Mouse (Mus musculus) hindbrain, postnatal 0 days (tissue): ENCODE data around the gene D230025D16Rik. TPM values are rescaled to one million over a fixed set of nuclear protein-coding genes. Genes with fewer than 3 reads are reported as not detected.

ENCODE experiments used
- ATAC-seq: fragments of 200-750 bp; cut with Nextera tagmentation; 2 replicates; pipeline ENCODE4 v1.8.0; 2017; ENCODE audit warnings: mild to moderate bottlenecking, moderate TSS enrichment, moderate library complexity
- DNase-seq: peaks from one replicate; pipeline ENCODE4 v3.0.0-alpha.2; 2015; ENCODE audit warnings: low spot score
- H3K27ac ChIP-seq: fragments of 300-500 bp; sonication (generic); 2 replicates; pipeline ENCODE4 v1.5.1; 2014; ENCODE audit warnings: mild to moderate bottlenecking
- H3K27me3 ChIP-seq: fragments of 300-500 bp; sonication (generic); 2 replicates; pipeline ENCODE4 v1.6.1; 2014; ENCODE audit warnings: low read length, mixed read lengths; ENCODE audit not compliant: insufficient read depth
- H3K36me3 ChIP-seq: fragments of 300-500 bp; sonication (generic); 2 replicates; pipeline ENCODE4 v1.6.1; 2014; ENCODE audit warnings: low read length, mixed read lengths; ENCODE audit not compliant: insufficient read depth
- H3K4me1 ChIP-seq: fragments of 300-500 bp; sonication (generic); 2 replicates; pipeline ENCODE4 v1.6.1; 2014; ENCODE audit warnings: antibody characterized with exemption, low read length, mixed read lengths; ENCODE audit not compliant: insufficient read depth
- H3K4me2 ChIP-seq: fragments of 300-500 bp; sonication (generic); 2 replicates; pipeline ENCODE4 v1.6.1; 2014; ENCODE audit warnings: low read depth, mild to moderate bottlenecking, low read length, moderate library complexity, mixed read lengths
- H3K4me3 ChIP-seq: fragments of 300-500 bp; sonication (generic); 2 replicates; pipeline ENCODE4 v1.5.1; 2014; ENCODE audit warnings: low read length
- H3K9ac ChIP-seq: fragments of 300-500 bp; sonication (generic); replicated peaks from 2 replicates; pipeline ENCODE4 v1.6.1; 2014; ENCODE audit warnings: mild to moderate bottlenecking, low read length, moderate library complexity, mixed read lengths
- H3K9me3 ChIP-seq: fragments of 300-500 bp; sonication (generic); 2 replicates; pipeline ENCODE4 v1.6.1; 2016; ENCODE audit warnings: low read length, mixed read lengths
- CTCF ChIP-seq: IDR thresholded peaks from 2 replicates; pipeline ENCODE4 v1.5.1; 2016; ENCODE audit warnings: antibody characterized with exemption, control low read depth, low read depth
- WGBS: fragments of 180-500 bp; shearing (Covaris S2); extraction: QIAGEN DNeasy Blood & Tissue Kit; methylation state at CpG from one replicate; pipeline ENCODE4 v1.1.7; 2014; 5-methylcytosine and 5-hydroxymethylcytosine counted together
- polyA plus RNA-seq: library from polyadenylated mRNA; unstranded; fragments of >200 nt; fragmentation: Nextera tagmentation; extraction: Ambion mirVana; gene quantifications from 2 replicates; pipeline ENCODE4 v1.2.1, GENCODE M21; 2015
- total RNA-seq: library from RNA; depleted of rRNA; stranded (reverse); fragments of >200 nt; gene quantifications from 2 replicates; pipeline ENCODE4 v1.2.3, GENCODE M21; 2014

Gene D230025D16Rik
- total and polyA plus RNA-seq, 2 experiments from 2014 or later: 22.1 to 39.5 TPM

DNA sequence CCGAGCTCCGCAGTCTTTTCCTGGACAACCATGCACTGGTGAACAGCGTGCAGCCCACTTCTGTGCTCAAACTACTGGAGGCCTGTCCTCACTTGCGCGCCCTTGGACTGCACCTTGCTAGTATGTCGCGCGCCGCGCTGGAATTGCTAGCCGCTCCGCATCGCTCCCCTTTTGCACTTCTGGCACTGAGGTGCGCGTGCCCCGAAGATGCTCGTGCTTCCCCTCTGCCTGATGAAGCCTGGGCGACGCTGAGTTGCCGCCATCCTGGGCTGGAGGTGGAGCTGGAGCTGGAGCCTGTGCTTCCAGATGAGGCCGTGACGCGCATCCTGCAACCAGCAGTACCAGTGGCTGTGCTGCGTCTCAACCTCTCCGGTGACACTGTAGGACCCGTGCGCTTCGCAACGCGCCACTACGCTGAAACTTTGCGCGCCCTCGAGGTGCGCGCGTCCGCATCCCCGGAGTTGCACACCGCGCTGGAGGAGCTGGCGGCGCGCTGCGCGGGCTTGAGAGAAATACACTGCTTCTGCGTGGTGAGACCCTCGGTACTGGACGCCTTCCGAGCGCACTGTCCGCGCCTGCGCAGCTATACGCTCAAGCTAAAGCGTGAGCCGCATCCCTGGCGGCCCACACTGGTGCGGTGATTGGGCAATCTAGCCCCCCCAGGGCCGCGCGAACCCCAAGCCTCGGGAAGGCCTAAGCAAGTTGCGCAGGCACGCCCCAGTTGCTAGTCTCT, 43.6 kb downstream of the D230025D16Rik start:
- peak; percentile 13; the same call in 1 of the 2 replicates for TF ChIP-seq CTCF
- H3K36me3 ChIP-seq: no peaks in the 10 kb centered on the region
- peaks cover 17% of the 10 kb centered on the region for H3K4me1 ChIP-seq
- H3K27ac ChIP-seq: peak overlapping the region; percentile 41; the same call in 1 of the 2 replicates
- peak overlapping the region; percentile 85 for H3K4me2 ChIP-seq
- under 1% methylated on average over 53 of the region's 65 CpGs for WGBS
- peak overlapping the region; percentile 54 for H3K9ac ChIP-seq
- no peaks in the 10 kb centered on the region for H3K9me3 ChIP-seq
- ATAC-seq (peak; percentile 90), DNase-seq (peak; percentile 97)
- peak overlapping the region; percentile 46 for H3K4me3 ChIP-seq
- H3K27me3 ChIP-seq: peaks cover 45% of the 10 kb centered on the region

DNA sequence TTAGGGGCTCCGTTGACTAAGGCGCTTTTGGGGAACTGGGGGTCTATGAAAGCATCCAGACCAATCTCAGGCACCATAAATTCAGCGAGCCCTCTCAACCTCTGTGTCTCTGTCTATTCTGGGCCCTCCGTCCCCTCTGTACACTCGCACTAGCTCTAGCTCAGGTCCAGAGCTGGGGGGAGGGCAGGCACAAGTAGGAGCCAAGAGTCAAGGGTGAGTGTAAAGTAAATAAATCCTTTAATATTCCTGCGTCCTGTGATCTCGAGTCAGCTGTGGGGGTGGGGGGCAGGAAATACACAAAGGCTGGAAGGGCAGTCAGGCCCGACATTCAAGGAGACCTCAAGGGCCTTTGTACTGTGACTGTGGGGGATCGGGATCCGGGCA, 44.1 kb downstream of the D230025D16Rik start:
- DNase-seq (no peak), ATAC-seq (peak; percentile 16; the same call in 1 of the 2 replicates)
- Histone ChIP-seq H3K4me2 (peak overlapping the region; percentile 85), H3K36me3 (no peaks in the 10 kb centered on the region), H3K9me3 (no peaks in the 10 kb centered on the region), H3K9ac (peak overlapping the region; percentile 54), H3K27ac (peak overlapping the region; percentile 41; the same call in 1 of the 2 replicates), H3K4me3 (peak overlapping the region; percentile 46), H3K27me3 (peaks cover 45% of the 10 kb centered on the region), H3K4me1 (peaks cover 17% of the 10 kb centered on the region)
- WGBS: under 1% methylated on average over 10 of the region's 10 CpGs
- no peak for TF ChIP-seq CTCF

GRCm38 (mm10) chr8:105269461-105269947, 44.6 kb downstream of the D230025D16Rik start, which contains the start of gene Hsf4:
Hsf4 (plus strand) TSS chr8:105269801.
- TF ChIP-seq CTCF: no peak
- Histone ChIP-seq H3K4me3 (peak within 1 kb of the TSS; percentile 46), H3K27ac (peak within 1 kb of the TSS; percentile 41; the same call in 1 of the 2 replicates), H3K9ac (peak within 1 kb of the TSS; percentile 54), H3K4me1 (peaks cover 17% of the 10 kb centered on the region), H3K36me3 (no peaks in the 10 kb centered on the region), H3K27me3 (peaks cover 45% of the 10 kb centered on the region), H3K4me2 (peak within 1 kb of the TSS; percentile 85), H3K9me3 (no peaks in the 10 kb centered on the region)
- DNase-seq (no peak), ATAC-seq (no peak)
- under 1% methylated on average over 42 of the region's 42 CpGs for WGBS

- WGBS: 6% methylated on average over 39 of the region's 39 CpGs
- no peaks in the 10 kb centered on the region for H3K9me3 ChIP-seq
- H3K4me2 ChIP-seq: peak overlapping the region; percentile 85
- 0 out of 2 replicates have a peak overlapping the region, but pooled peaks have one; percentile 54 for H3K9ac ChIP-seq
- peaks cover 17% of the 10 kb centered on the region for H3K4me1 ChIP-seq
- peak overlapping the region; percentile 46 for H3K4me3 ChIP-seq
- H3K27me3 ChIP-seq: peaks cover 45% of the 10 kb centered on the region
- no peak for DNase-seq
- no peak overlapping the region for H3K27ac ChIP-seq
- no peak for TF ChIP-seq CTCF
- no peaks in the 10 kb centered on the region for H3K36me3 ChIP-seq
- no peak for ATAC-seq
Measured at GRCm38 (mm10) chr8:105270101-105270915, 45.4 kb downstream of the D230025D16Rik start.

- H3K4me1 ChIP-seq: peaks cover 17% of the 10 kb centered on the region
- no peak overlapping the region for H3K9ac ChIP-seq
- H3K9me3 ChIP-seq: no peaks in the 10 kb centered on the region
- 6% methylated on average over 11 of the region's 11 CpGs for WGBS
- no peaks in the 10 kb centered on the region for H3K36me3 ChIP-seq
- ATAC-seq: no peak
- no peak for DNase-seq
- peak; percentile 8; the same call in 1 of the 2 replicates for TF ChIP-seq CTCF
- H3K27me3 ChIP-seq: peaks cover 45% of the 10 kb centered on the region
- peak overlapping the region; percentile 85; the same call in 1 of the 2 replicates for H3K4me2 ChIP-seq
- H3K27ac ChIP-seq: no peak overlapping the region
- H3K4me3 ChIP-seq: no peak overlapping the region
Measured at GRCm38 (mm10) chr8:105270916-105271186, 45.9 kb downstream of the D230025D16Rik start.

DNA sequence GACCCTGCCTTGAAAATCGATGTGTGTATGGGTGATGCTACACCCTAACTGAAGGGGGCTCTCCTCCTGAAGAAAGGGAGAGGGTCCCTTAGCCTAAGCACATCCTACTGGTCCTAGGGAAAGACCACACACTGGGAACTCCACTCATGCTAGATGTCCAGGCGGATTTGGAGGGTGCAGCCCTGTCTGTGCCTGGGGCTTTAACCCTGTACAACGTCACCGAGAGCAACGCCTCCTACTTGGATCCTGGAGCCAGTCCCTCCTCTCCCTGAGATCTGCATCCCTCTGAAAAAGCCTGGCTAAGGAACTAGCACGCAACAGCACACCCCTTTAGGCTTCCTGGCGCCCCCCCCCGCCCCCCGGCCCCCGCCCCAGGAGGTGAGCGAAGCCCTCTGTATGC, 50.4 kb downstream of the D230025D16Rik start:
- H3K27me3 ChIP-seq: peaks cover 28% of the 10 kb centered on the region
- H3K27ac ChIP-seq: no peak overlapping the region
- no peak for DNase-seq
- H3K36me3 ChIP-seq: no peaks in the 10 kb centered on the region
- peak overlapping the region; percentile 83 for H3K4me2 ChIP-seq
- H3K4me3 ChIP-seq: peak overlapping the region; percentile 48; the same call in 1 of the 2 replicates
- H3K9ac ChIP-seq: no peak overlapping the region
- no peak for ATAC-seq
- peaks cover 7% of the 10 kb centered on the region; the same call in 1 of the 2 replicates for H3K4me1 ChIP-seq
- 8% methylated on average over 11 of the region's 11 CpGs for WGBS
- H3K9me3 ChIP-seq: no peaks in the 10 kb centered on the region
- no peak for TF ChIP-seq CTCF
